Mouse (Mus musculus): Measurements from ENCODE around the gene Cfap77. TPM values are rescaled to one million over a fixed set of nuclear protein-coding genes. Genes with fewer than 3 reads are reported as not detected.

Cfap77 gene
- polyA plus RNA-seq, 1 experiment from 2014 or later: 0.35 TPM

DNA sequence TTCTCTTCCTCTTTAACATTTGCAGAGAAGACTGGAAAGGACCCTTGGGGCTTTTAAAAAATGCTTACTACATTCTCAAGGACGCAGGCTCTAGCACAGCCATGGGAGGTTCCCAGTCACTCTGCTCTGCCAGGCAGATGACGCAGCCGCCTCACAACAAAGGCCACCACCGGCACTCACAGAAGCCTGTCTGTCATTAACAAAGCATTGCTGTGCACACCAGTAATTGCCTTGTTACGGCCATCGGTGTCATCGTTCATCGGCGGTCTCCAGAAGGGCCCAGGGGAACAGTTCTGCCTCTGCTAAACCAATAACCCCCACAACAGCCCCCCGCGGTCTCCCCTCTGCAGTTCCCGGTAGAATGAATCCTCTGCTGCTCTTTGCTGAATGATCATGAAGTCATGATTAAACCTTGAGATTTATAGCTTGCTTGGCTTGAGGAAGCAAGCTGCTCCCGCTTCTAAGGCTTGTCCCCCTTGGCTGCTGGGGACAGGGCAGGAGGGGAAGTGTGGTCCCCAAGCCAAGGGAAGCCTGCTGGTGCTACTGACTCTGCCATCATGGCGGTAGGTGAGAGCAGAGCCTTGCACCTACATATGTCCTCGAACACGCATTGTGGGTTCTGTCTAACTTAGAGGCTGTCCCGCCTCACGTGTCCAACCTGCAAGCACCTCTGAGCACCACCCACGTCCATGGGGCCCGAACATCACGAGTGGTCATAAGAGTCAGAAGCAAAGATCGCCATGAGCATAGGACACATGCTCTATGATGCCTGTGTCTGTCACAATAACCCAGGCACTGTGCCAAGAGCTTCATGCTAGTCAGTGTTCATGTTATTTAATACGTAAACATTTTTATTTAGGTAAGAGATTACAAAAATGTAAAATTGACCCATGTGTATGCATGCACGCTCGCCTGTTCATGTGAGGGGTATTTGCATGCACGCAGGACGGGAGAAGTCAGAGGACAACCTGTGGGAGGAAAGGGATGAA, 38.0 kb downstream of the Cfap77 start:
- no peak overlapping the region for H3K27ac ChIP-seq
- ATAC-seq (replicated peaks; ENCODE audit: low FRiP score): no peak

DNA sequence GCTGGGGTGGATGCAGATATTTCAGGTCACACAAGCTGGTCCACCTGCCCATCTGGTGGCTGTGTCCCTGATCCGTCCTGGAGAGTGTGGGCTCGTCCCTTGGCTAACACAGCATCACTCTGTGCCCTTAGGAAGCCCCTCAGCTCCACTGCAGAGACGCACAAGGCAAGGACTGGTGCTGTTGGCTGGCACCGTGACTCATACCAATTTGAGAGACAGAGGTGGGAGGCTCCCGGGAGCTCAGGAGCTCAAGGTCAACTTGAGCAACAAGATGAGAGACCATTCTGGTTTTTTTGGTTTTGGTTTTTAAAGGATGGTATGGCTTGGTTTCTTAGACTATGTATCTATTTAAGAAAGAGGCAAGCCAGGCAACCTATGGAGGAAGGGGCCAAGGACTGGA, 42.3 kb downstream of the Cfap77 start:
- no peak overlapping the region for H3K9ac ChIP-seq
- no peak for ATAC-seq (replicated peaks; ENCODE audit: low FRiP score)

More for the DNA sequence above, 38.0 kb downstream of the Cfap77 start:
- Histone ChIP-seq H3K4me3 (replicated peaks) (no peak overlapping the region), H3K9ac (no peak overlapping the region), H3K9me3 (replicated peaks) (no peaks in the 10 kb centered on the region), H3K36me3 (no peaks in the 10 kb centered on the region), H3K4me2 (peak overlapping the region; percentile 44), H3K27me3 (peaks cover 66% of the 10 kb centered on the region), H3K4me1 (peaks cover 11% of the 10 kb centered on the region)
- 37% methylated on average over 27 of the region's 27 CpGs for WGBS

DNA sequence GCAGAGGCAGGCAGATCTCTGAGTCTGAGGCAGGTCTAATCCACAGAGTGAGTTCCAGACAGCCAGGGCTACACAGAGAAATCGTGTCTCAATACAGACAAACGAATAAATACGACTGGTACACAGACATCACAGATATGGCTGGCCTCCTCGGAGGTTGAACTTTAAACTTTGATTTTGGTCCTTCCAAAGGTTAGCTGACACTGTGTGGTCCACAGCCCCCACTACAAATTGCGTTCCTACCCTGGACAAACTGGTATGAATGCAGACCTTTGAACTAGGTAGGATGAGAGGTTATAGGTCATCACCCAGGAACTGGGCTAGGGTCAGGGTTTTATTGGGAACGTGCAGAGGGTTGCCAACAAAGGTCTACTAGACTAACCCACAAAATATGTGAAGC, 47.2 kb downstream of the Cfap77 start:
- Histone ChIP-seq H3K27me3 (peaks cover 81% of the 10 kb centered on the region), H3K9me3 (replicated peaks) (no peaks in the 10 kb centered on the region), H3K36me3 (no peaks in the 10 kb centered on the region), H3K27ac (no peak overlapping the region), H3K4me1 (no peaks in the 10 kb centered on the region), H3K4me3 (replicated peaks) (no peak overlapping the region), H3K4me2 (no peak overlapping the region), H3K9ac (no peak overlapping the region)
- no peak for ATAC-seq (replicated peaks; ENCODE audit: low FRiP score)
- 76% methylated on average over 6 of the region's 6 CpGs for WGBS

More for the DNA sequence above, 42.3 kb downstream of the Cfap77 start:
- Histone ChIP-seq H3K27ac (no peak overlapping the region), H3K4me3 (replicated peaks) (no peak overlapping the region), H3K4me1 (peaks cover 11% of the 10 kb centered on the region), H3K27me3 (peaks cover 75% of the 10 kb centered on the region), H3K36me3 (no peaks in the 10 kb centered on the region), H3K4me2 (no peak overlapping the region), H3K9me3 (replicated peaks) (no peaks in the 10 kb centered on the region)
- 70% methylated on average over 5 of the region's 5 CpGs for WGBS

DNA sequence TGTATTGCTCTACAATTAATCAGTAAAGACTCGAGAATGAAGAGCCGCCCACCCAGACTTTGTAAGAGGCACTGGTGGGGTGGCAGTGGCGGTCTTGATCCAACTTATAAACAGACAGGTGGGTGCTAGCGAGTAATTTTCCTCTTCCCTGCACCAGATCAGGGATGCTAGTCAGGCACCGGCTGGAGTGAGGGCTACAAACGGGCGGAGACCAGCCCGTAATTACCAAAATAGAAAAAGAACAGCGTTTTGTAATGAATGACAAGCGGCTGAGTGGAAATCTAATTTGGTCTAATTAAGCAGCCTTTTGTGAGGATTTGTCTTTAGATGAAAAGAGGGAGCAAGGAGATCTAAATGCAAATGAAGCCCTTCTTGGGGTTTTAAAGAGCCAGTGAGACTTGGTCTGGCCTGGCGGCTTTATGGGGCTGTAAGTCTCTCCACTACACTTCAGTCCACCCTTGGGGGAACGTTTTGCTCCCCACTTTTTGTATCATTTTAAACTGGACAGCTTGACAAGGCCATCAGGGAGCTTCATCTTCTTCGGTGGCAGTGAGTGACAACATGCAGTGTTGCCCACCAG, 48.3 kb downstream of the Cfap77 start:
- no peak overlapping the region for H3K9ac ChIP-seq
- H3K27me3 ChIP-seq: peaks cover 89% of the 10 kb centered on the region
- no peaks in the 10 kb centered on the region for H3K9me3 ChIP-seq (replicated peaks)
- no peaks in the 10 kb centered on the region for H3K4me1 ChIP-seq
- ATAC-seq (replicated peaks; ENCODE audit: low FRiP score): no peak
- H3K36me3 ChIP-seq: no peaks in the 10 kb centered on the region
- WGBS: 62% methylated on average over 13 of the region's 13 CpGs
- H3K27ac ChIP-seq: no peak overlapping the region
- no peak overlapping the region for H3K4me3 ChIP-seq (replicated peaks)
- H3K4me2 ChIP-seq: no peak overlapping the region

DNA sequence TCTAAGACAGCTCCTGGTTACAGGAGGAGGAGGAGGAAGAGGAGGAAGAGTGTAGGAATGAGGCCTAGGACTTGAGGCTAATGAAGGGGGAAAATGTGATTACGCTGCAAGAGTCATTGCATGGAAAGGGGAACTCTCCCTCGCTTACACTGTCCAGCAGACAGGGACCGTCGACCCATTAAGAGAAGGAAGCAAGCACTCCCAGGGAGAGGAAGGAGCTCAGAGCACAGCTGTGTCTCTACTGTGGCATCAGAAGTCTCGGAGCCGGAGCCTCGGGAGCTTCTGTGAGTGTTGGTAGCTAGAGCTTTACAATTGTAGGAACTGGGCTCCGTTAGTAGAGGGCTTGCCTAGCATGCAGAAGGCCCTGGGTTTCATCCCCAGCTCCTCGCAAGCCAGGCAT, 50.8 kb downstream of the Cfap77 start:
- whole genome bisulfite sequencing: 45% methylated on average over 9 of the region's 9 CpGs
- ATAC-seq (replicated peaks; ENCODE audit: low FRiP score): no peak
- H3K4me3 ChIP-seq (replicated peaks): no peak overlapping the region
- H3K4me2 ChIP-seq: no peak overlapping the region
- H3K4me1 ChIP-seq: no peaks in the 10 kb centered on the region
- no peaks in the 10 kb centered on the region for H3K36me3 ChIP-seq
- no peaks in the 10 kb centered on the region for H3K9me3 ChIP-seq (replicated peaks)
- H3K27me3 ChIP-seq: peaks cover 70% of the 10 kb centered on the region
- no peak overlapping the region for H3K9ac ChIP-seq
- no peak overlapping the region for H3K27ac ChIP-seq

DNA sequence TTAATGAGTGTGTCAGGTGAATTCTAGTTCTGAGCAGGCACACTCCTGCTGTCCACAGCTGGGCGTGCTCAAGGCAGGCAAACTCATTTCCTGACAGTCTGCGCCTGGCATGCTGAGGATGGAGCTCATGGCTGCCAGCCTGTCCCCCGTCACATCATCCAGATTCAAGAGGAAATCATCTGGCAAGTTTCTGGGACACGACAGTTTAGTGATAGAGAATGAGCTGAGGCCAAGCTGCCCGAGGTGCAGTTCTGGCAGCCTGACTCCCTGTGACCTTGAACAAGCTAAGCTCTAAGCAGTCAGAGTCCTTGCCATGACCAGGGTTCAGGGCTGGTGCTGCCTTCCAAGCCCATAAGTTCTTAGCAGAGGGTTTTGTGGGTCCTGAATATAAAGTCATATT, 56.6 kb downstream of the Cfap77 start:
- Histone ChIP-seq H3K27ac (no peak overlapping the region), H3K9ac (no peak overlapping the region), H3K9me3 (replicated peaks) (no peaks in the 10 kb centered on the region), H3K4me3 (replicated peaks) (no peak overlapping the region), H3K4me2 (no peak overlapping the region), H3K4me1 (no peaks in the 10 kb centered on the region), H3K27me3 (peaks cover 34% of the 10 kb centered on the region), H3K36me3 (no peaks in the 10 kb centered on the region)
- no peak for ATAC-seq (replicated peaks; ENCODE audit: low FRiP score)
- WGBS: 75% methylated on average over 5 of the region's 5 CpGs

DNA sequence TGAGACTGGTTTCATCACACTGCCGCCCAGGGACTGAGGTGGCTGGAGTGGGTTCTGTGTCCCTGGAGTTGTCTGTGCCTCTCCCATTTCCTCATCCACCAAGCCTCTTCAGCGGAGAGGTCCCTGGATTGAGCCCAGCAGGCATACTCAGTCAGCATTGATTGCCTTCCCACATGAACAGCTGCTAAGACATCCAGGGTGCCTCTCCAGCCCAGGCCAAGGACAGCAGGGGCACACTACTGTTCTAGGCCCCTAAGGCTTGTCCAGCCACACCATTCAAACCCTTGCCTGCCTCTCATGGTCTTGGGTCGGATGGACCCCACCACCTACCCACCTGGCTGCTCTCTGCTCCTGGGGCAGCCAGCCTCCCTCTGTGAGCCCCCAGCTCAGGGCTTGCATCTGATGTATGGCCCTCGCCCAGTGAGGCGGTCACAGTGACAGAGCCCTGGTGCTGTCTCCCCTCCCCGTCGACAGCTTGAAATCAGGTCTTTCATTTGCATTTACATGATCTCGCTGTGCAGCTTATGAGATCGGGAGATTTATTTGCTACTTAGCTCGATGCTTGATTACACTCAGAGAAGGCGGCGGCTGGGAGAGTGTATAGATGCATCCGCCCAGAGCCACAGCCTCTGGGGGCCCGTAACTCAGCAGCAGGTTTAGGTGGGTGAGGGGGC, 57.6 kb downstream of the Cfap77 start:
- no peak overlapping the region for H3K27ac ChIP-seq
- H3K4me2 ChIP-seq: no peak overlapping the region
- ATAC-seq (replicated peaks; ENCODE audit: low FRiP score): no peak
- H3K36me3 ChIP-seq: no peaks in the 10 kb centered on the region
- H3K27me3 ChIP-seq: peaks cover 28% of the 10 kb centered on the region
- H3K4me1 ChIP-seq: no peaks in the 10 kb centered on the region
- WGBS: 56% methylated on average over 14 of the region's 14 CpGs
- H3K4me3 ChIP-seq (replicated peaks): no peak overlapping the region
- H3K9ac ChIP-seq: no peak overlapping the region
- no peaks in the 10 kb centered on the region for H3K9me3 ChIP-seq (replicated peaks)

DNA sequence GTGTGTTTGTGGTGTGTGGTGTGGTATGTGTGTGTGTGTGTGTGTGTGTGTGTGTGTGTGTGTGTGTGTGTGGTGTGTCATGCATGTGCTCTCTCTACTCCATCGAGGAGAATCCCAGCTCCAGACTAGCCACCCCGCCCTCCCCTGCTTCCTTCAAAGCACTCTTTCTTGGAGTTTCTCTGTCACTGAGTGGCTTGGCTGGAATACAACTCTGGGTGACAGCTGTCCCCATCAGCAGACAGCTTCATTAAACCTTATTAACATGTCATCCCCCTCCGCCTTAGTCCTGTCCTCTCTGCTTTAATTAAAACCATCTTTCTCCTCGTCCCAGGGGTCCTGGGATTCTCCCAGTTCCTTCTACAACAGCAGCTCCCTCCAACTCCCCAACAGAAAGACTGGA, 59.4 kb downstream of the Cfap77 start:
- no peaks in the 10 kb centered on the region for H3K36me3 ChIP-seq

DNA sequence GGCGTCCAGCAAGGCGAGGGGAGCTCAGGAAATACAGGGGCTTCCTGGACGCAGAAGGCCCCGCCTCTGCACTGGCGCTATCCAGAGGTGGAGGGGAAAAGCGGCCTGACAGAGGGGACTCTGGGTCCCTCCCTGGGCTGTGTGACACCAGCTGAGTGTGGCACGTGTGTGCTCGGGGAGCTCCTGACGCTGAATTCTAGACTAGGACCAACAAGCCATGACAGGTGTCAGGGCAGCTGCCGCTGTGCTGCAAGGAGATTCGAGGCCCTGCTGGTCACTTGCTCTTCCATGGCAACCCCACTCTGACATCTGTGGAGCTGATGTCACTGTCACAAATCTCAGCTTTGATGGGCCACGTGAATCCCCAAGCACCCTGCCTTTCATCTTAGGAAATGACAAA, 60.9 kb downstream of the Cfap77 start:
- Histone ChIP-seq H3K27me3 (peaks cover 19% of the 10 kb centered on the region), H3K36me3 (no peaks in the 10 kb centered on the region), H3K4me2 (no peak overlapping the region), H3K9ac (no peak overlapping the region), H3K4me3 (replicated peaks) (no peak overlapping the region), H3K4me1 (no peaks in the 10 kb centered on the region), H3K27ac (no peak overlapping the region), H3K9me3 (replicated peaks) (no peaks in the 10 kb centered on the region)
- 67% methylated on average over 12 of the region's 12 CpGs for WGBS
- no peak for ATAC-seq (replicated peaks; ENCODE audit: low FRiP score)

More for the DNA sequence above, 59.4 kb downstream of the Cfap77 start:
- H3K9ac ChIP-seq: no peak overlapping the region
- no peak overlapping the region for H3K4me2 ChIP-seq
- H3K4me1 ChIP-seq: no peaks in the 10 kb centered on the region
- no peak overlapping the region for H3K27ac ChIP-seq
- ATAC-seq (replicated peaks; ENCODE audit: low FRiP score): no peak
- peaks cover 17% of the 10 kb centered on the region for H3K27me3 ChIP-seq
- WGBS: 55% methylated on average over 4 of the region's 4 CpGs
- no peaks in the 10 kb centered on the region for H3K9me3 ChIP-seq (replicated peaks)
- no peak overlapping the region for H3K4me3 ChIP-seq (replicated peaks)

DNA sequence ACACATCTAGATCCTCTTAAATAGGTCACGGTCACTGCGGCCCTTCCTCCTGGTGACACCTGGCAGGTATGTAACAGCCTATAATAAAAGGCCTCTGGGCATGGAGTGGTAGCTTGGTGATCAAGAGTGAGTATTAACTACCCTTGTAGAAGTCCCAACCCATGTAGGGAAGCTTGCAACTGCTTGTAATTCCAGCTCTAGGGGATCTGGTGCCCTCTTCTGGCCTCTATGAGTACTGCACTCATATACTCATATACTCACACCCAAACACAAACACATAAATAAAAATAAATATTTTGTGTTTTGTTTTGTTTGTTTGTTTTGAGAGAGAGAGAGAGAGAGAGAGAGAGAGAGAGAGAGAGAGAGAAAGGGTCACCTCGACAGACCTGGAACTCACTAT, 66.1 kb downstream of the Cfap77 start:
- Histone ChIP-seq H3K9ac (no peak overlapping the region), H3K27ac (no peak overlapping the region), H3K9me3 (replicated peaks) (no peaks in the 10 kb centered on the region), H3K4me3 (replicated peaks) (no peak overlapping the region), H3K36me3 (no peaks in the 10 kb centered on the region), H3K27me3 (peaks cover 34% of the 10 kb centered on the region), H3K4me1 (no peaks in the 10 kb centered on the region), H3K4me2 (no peak overlapping the region)
- no peak for ATAC-seq (replicated peaks; ENCODE audit: low FRiP score)
- 98% methylated on average over 3 of the region's 3 CpGs for WGBS

DNA sequence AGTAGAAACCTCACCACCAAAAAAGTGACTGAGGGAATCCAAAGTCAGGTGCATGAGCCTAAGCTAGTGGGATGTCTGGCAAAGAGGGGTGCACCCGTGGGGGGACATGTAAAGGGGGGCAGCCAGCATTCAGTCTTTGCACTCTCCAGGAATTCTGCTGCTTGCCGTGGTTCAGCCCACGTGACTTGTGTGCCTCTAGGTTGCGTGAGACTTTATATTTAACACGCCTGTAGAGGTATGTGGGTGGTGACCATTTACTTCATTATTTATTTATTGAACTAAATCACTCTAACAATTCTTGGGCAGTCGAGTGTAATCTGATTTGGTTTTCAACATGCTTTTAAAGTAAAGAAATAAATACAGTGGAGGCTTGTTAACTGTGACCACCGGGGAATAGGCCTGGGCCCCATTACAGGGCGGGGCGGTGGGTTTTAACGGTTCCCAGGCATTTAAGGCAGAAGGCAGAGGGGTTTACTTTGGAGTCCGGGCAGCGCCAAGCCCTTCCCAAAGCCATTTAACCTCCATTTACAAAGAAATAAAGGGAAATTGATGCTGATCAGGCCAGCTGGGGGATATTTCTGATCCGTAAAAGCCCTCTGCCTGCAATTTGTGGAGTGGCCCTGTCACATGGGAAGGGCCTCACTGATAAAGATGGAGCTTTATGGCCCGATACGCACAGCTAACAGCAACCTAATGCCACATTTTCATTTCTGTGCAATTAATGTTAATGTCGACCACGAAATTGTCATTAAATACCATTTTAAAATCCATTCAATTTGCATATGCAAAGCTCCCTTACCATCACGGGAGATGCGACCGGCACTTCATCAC, 74.6 kb downstream of the Cfap77 start:
- WGBS: 41% methylated on average over 20 of the region's 20 CpGs

More for the DNA sequence above, 74.6 kb downstream of the Cfap77 start:
- Histone ChIP-seq H3K27ac (no peak overlapping the region), H3K9me3 (replicated peaks) (no peaks in the 10 kb centered on the region), H3K4me2 (no peak overlapping the region), H3K36me3 (no peaks in the 10 kb centered on the region), H3K4me1 (no peaks in the 10 kb centered on the region), H3K27me3 (peaks cover 86% of the 10 kb centered on the region), H3K9ac (no peak overlapping the region), H3K4me3 (replicated peaks) (no peak overlapping the region)
- ATAC-seq (replicated peaks; ENCODE audit: low FRiP score): no peak
